11 mouse cellular contexts compared by ENCODE assay signal in genomic region chr7:66623436-66623835, GRCm38 (mm10).
A peak's percentile ranks its signal among the peaks of the same experiment; 100 is the strongest.
DNase-seq lines count a peak whose midpoint lies in the region; ATAC-seq and TF ChIP-seq lines count a peak whose summit lies in the region.
"Had no signal": no experiment of that assay in that cellular context is flagged by ENCODE, and none has a peak within 500 bp of the region (broad histone marks: within the 10 kb centered on the region; RNA-seq: fewer than 3 reads in every experiment).

No protein-coding gene starts in this region.

- intact Hi-C loops in gastrocnemius, adult 2 months (cut with DNase I): no loop called here
- intact Hi-C loops in gastrocnemius, postnatal 36 days (cut with DNase I): no loop called here

- DNase-seq in gastrocnemius, adult 2 months: peak; percentile 30
- DNase-seq in gastrocnemius, postnatal 36 days: no peak
- DNase-seq in adipocyte (ENCODE audit: low spot score): peak; percentile 63
- DNase-seq in heart, postnatal 0 days (ENCODE audit: low spot score): peak; percentile 73
- peak; percentile 91 for DNase-seq in lung, postnatal 0 days (ENCODE audit: low spot score)
- no peak for DNase-seq in cerebellum, postnatal 4 days (ENCODE audit: low spot score in 2 of 2)
- DNase-seq in thymus, postnatal 36 days: no peak
- DNase-seq in frontal cortex, postnatal 25 days (ENCODE audit: low spot score in 2 of 2): no peak

- no peaks in the 10 kb centered on the region for H3K4me1 ChIP-seq in heart, postnatal 0 days (ENCODE audit: control insufficient read depth, insufficient read depth)
- H3K4me1 ChIP-seq in lung, postnatal 0 days (ENCODE audit: insufficient read depth, low read depth, low read length): no peaks in the 10 kb centered on the region
- H3K4me1 ChIP-seq: neural tube, embryonic 12.5 days had no signal

- WGBS in heart, postnatal 0 days: 47% methylated on average over 3 of the region's 3 CpGs
- 23% methylated on average over 3 of the region's 3 CpGs for WGBS in lung, postnatal 0 days

- H3K36me3 ChIP-seq in heart, postnatal 0 days (replicated peaks; ENCODE audit: control insufficient read depth, insufficient read depth, low read length): no peaks in the 10 kb centered on the region
- H3K36me3 ChIP-seq in lung, postnatal 0 days (ENCODE audit: insufficient read depth, low read length): no peaks in the 10 kb centered on the region
- H3K36me3 ChIP-seq: embryonic facial prominence, embryonic 15.5 days; neural tube, embryonic 12.5 days had no signal

- H3K4me2 ChIP-seq in heart, postnatal 0 days (ENCODE audit: low read depth, low read length): no peak overlapping the region
- H3K4me2 ChIP-seq in lung, postnatal 0 days (replicated peaks; ENCODE audit: low read depth, low read length): no peak overlapping the region
- H3K4me2 ChIP-seq: embryonic facial prominence, embryonic 15.5 days; neural tube, embryonic 12.5 days had no signal

- H3K4me3 ChIP-seq in gastrocnemius, adult 2 months: no peak overlapping the region
- H3K4me3 ChIP-seq in heart, postnatal 0 days (ENCODE audit: low read depth, low read length): no peak overlapping the region
- H3K4me3 ChIP-seq in lung, postnatal 0 days (ENCODE audit: low read depth, low read length): no peak overlapping the region
- H3K4me3 ChIP-seq: embryonic facial prominence, embryonic 15.5 days; neural tube, embryonic 12.5 days had no signal

- H3K9me3 ChIP-seq in heart, postnatal 0 days (replicated peaks; ENCODE audit: control insufficient read depth, low read length): no peaks in the 10 kb centered on the region
- H3K9me3 ChIP-seq in lung, postnatal 0 days (ENCODE audit: low read length): no peaks in the 10 kb centered on the region
- H3K9me3 ChIP-seq: neural tube, embryonic 12.5 days had no signal

- peak; percentile 79 for ATAC-seq in heart, postnatal 0 days (ENCODE audit: insufficient read depth, low read depth)
- ATAC-seq in lung, postnatal 0 days: peak; percentile 87
- ATAC-seq: Patski had no signal

- peak; percentile 55; the same call in 1 of the 2 replicates for TF ChIP-seq EP300 in heart, postnatal 0 days (IDR thresholded peaks at IDR 0.05; ENCODE audit: low read depth)
- peak; percentile 87 for TF ChIP-seq EP300 in lung, postnatal 0 days (IDR thresholded peaks at IDR 0.05)

- no peak overlapping the region for H3K9ac ChIP-seq in heart, postnatal 0 days (replicated peaks; ENCODE audit: low read depth, low read length)
- no peak overlapping the region for H3K9ac ChIP-seq in lung, postnatal 0 days (replicated peaks; ENCODE audit: low read depth)
- H3K9ac ChIP-seq: embryonic facial prominence, embryonic 15.5 days; neural tube, embryonic 12.5 days had no signal

- TF ChIP-seq CTCF in gastrocnemius, adult 2 months (IDR thresholded peaks at IDR 0.05): no peak
- TF ChIP-seq CTCF in heart, postnatal 0 days (IDR thresholded peaks at IDR 0.05; ENCODE audit: low read depth): no peak
- no peak for TF ChIP-seq CTCF in lung, postnatal 0 days (IDR thresholded peaks at IDR 0.05)

- peak overlapping the region; percentile 40; the same call in 1 of the 2 replicates for H3K27ac ChIP-seq in gastrocnemius, adult 2 months
- peak overlapping the region; percentile 36 for H3K27ac ChIP-seq in heart, postnatal 0 days (ENCODE audit: low read depth)
- peak overlapping the region; percentile 62 for H3K27ac ChIP-seq in lung, postnatal 0 days (ENCODE audit: low read length)
- H3K27ac ChIP-seq: embryonic facial prominence, embryonic 15.5 days; neural tube, embryonic 12.5 days had no signal

- no peaks in the 10 kb centered on the region for H3K27me3 ChIP-seq in heart, postnatal 0 days (ENCODE audit: control insufficient read depth, insufficient read depth, low read length)
- H3K27me3 ChIP-seq in lung, postnatal 0 days (replicated peaks; ENCODE audit: insufficient read depth, low read length): no peaks in the 10 kb centered on the region
- H3K27me3 ChIP-seq: embryonic facial prominence, embryonic 15.5 days; neural tube, embryonic 12.5 days; Patski had no signal

Comparison
In these comparisons a context has a peak if more than half of its experiments do, and no peak if none do; other contexts are left out.
1. DNase-seq: peak in gastrocnemius, adult 2 months (single experiment), adipocyte (single experiment), heart, postnatal 0 days (single experiment) and lung, postnatal 0 days (single experiment); none in gastrocnemius, postnatal 36 days (0 of 2), cerebellum, postnatal 4 days (0 of 2), thymus, postnatal 36 days (0 of 2) and frontal cortex, postnatal 25 days (0 of 2).
2. Peak in every context shown above with its lines, with median percentiles within 50 percentile points of each other: H3K27ac ChIP-seq.